Mouse (Mus musculus): ENCODE measurements around the gene Phyhd1. TPM values are rescaled to one million over a fixed set of nuclear protein-coding genes. Genes with fewer than 3 reads are reported as not detected.

Gene Phyhd1
- 1.2 and 2.1 TPM in 2 replicates for total RNA-seq (2017)

DNA sequence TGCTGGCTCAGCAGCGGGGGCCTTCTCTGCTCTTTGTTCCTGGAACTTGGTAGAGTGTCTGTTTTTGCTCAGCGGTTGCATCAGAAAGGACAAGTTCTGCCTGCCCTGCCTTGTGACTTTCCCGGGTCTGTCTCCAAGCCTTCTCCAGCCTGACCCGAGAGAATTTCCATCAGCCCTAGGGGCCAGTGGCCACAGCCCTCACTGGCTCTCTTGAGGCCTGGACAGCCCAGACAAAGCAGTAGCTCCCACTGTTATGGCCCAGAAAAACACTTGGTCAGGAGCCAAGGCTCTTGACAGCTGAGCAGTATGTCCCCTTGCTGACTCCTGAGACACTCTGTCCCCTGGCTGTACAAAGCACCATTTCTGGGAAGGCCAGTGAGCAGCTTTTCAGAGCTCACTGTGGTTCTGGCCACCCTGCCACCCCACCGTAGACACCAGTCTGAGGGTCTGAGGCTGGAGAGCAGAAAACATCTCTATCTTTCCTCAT, at the start of gene Phyhd1:
TSS of gene Phyhd1 (plus strand) at position 437 of the 487 bp plus-strand sequence.
- ATAC-seq (replicated peaks in 1 of 2; ENCODE audit: insufficient read depth in 1 of 2, low FRiP score in 2 of 2, low TSS enrichment in 1 of 2, low read depth in 1 of 2, poor library complexity in 2 of 2, severe bottlenecking in 2 of 2): no peak

DNA sequence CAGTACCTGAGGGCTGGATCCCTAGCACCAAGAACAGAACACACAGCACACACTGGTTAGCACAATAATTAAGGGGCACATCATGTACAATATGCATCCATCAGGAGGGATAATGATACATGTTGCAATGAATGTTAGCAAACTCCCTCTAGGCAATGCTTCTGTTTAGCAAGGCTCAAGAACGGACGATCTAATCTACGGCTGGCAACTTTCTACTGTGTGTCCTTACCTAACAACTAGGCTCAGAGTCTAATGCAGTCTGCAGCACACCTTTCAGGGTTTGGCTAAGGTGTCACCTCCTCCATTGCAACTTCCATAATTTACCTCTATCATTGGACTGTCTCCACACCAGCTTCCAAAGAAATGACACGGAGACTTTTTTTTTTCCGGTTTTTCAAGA, 49.7 kb upstream of the Phyhd1 start:
- no peak for ATAC-seq (replicated peaks in 1 of 2; ENCODE audit: insufficient read depth in 1 of 2, low FRiP score in 2 of 2, low TSS enrichment in 1 of 2, low read depth in 1 of 2, poor library complexity in 2 of 2, severe bottlenecking in 2 of 2)

DNA sequence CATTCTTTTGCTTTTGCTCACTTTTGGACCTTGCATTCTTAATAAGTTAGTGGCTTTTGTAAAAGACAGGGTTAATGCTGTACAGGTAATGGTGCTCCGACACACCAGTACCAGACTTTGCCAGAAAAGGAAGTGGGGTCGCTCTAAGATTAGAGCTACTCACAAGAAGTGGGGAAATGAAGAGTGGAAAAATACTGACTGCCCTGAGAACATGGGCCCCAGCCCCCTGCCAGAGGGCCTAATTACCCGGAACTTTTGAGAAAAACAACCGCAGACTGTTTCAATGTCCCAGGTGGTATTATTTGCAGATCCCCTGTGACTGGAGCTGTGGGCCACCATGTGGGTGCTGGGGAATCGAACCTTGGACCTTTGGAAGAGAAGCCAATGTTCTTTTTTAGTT, 30.4 kb upstream of the Phyhd1 start:
- no peak for ATAC-seq (replicated peaks in 1 of 2; ENCODE audit: insufficient read depth in 1 of 2, low FRiP score in 2 of 2, low TSS enrichment in 1 of 2, low read depth in 1 of 2, poor library complexity in 2 of 2, severe bottlenecking in 2 of 2)

DNA sequence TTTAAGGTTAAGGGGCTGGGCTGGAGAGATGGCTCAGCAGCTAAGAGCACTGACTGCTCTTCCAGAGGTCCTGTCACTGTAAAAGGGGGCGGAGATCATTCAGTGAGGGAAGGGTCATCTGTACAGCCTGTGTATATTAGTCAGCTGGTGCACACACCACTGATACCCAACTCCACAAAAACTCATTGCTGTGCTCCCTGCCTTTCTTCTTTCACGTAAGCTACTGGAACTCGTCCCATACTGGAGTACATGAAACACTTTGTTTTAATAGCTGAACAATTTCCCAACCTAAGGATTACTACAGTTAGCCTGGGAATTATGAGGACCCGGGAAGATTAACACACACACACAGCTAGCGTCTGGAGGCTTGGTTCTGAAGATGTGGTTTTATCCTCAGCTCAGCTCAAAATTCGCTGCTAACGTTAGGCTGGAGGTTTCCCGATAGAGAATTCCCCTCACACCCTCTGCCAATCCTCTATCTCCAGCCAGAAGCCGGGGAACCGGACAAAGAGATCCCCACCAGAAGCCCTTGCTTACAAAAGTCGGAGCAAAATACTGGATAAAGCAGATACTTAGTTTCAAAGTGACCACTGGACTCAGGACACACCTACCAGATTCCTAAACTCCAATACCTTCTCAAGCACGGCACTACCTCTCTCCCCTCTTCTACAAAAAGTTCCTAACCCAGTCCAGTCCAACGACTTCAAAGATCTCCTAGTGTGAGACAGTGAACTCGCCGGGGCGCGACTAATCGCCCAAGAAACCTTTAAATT, 29.4 kb upstream of the Phyhd1 start:
- no peak for ATAC-seq (replicated peaks in 1 of 2; ENCODE audit: insufficient read depth in 1 of 2, low FRiP score in 2 of 2, low TSS enrichment in 1 of 2, low read depth in 1 of 2, poor library complexity in 2 of 2, severe bottlenecking in 2 of 2)

DNA sequence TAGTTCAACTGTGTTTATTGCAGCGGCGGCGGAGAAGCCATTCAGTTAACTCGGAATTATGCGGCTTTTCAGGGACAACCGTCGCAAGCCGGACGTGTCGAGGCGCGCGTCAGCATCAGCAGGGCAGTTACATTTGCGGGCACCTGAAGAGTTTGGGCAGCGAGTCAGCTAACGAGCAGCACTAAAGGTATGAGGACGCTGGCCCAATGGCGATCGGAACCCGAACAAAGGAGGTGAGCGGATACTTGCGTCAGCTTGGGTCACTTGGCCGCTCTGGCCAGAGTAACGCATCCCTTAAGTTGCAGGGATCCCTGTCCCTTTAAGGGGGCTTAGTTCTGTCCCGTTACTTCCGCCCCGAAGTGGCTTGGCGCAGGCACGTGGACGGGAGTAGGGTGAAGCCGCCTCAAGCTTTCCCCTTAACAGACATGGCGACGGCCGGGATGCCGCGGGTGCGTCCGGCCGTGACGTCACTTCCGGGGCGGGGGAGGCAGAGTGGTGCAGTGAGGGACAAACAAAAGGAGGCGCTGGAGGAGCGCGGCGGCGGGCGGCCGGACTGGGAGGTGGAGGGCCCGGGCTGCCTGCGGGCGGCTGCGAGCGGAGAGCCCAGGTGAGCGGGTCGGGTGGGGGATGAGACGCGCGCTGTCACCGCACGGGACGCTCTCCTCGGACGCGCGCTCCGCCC, 28.7 kb upstream of the Phyhd1 start, which contains the start of gene Lrrc8a:
TSS of gene Lrrc8a (plus strand) at position 517 of the 682 bp plus-strand sequence.
- ATAC-seq (replicated peaks in 1 of 2; ENCODE audit: insufficient read depth in 1 of 2, low FRiP score in 2 of 2, low TSS enrichment in 1 of 2, low read depth in 1 of 2, poor library complexity in 2 of 2, severe bottlenecking in 2 of 2): peak; percentile 83 to 90

DNA sequence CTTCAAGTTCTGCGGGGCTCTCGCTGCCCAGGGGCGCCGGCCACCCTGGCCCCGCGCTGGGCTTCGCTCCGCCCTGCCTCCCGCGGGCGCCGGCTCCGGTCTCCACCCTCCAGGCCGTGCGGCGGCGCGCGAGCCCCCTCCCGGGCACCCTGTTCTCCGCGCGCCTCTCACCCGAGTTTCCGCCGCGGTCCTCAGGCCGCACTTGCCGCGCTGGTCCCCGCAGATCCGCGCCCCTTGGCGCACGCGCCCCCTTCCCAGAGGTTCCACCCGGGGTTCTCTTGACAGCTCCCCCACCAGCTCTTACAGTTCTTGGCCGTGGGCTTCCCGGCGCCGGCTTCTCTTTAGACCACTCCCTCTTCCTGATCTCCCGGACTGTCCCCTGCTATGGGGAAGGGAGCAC, 28.1 kb upstream of the Phyhd1 start:
- 0 out of 4 replicates have a peak, but pooled peaks of 1 of the 2 experiments have one; percentile 6 for ATAC-seq (replicated peaks in 1 of 2; ENCODE audit: insufficient read depth in 1 of 2, low FRiP score in 2 of 2, low TSS enrichment in 1 of 2, low read depth in 1 of 2, poor library complexity in 2 of 2, severe bottlenecking in 2 of 2)

DNA sequence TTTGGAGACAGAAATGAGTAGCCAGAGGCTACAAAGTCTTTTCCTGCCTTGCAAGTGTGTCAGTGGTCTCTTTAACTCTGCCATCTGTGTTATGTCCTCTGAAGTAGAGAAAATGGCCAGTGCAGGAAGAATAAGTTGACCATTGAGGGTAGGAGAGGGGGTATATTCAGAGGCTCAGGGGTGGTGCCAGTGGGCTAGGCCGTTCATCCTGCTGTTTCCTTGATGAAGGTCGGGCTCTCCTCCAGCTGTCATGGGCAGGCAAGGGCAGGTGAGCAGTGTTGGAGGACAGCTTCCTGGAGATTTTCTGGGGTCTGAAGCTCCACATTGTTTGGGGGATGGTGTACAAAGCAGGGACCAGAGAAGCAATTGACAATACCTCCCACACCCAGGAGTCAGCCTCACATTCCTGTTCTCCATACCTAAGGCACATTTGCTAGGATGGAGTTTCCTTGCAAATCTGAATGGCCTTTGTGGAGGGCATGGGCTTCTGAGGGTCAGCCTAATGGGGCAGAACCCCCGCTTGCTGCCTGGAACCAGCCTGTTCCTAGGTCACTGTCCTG, 27.0 kb upstream of the Phyhd1 start:
- ATAC-seq (replicated peaks in 1 of 2; ENCODE audit: insufficient read depth in 1 of 2, low FRiP score in 2 of 2, low TSS enrichment in 1 of 2, low read depth in 1 of 2, poor library complexity in 2 of 2, severe bottlenecking in 2 of 2): no peak

DNA sequence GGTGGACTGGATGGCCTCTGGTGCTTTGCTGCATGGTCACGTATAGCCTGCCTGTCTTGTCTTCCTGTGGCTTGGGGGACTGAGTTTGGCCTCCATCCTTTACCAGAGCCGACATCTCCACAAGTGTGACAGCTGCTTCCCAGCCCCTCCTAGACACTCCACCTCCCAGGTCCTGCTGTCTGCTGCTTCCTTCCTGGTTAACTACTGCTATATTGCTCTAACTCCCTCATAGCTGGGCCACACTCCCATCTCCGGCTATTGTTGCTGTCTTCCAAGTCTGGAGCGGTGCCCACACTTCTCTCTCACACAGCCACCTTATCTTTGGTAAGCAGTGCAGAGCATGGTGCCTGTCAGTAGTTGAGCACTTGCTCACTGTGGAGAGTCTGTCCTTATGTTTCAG, 26.2 kb upstream of the Phyhd1 start:
- no peak for ATAC-seq (replicated peaks in 1 of 2; ENCODE audit: insufficient read depth in 1 of 2, low FRiP score in 2 of 2, low TSS enrichment in 1 of 2, low read depth in 1 of 2, poor library complexity in 2 of 2, severe bottlenecking in 2 of 2)

DNA sequence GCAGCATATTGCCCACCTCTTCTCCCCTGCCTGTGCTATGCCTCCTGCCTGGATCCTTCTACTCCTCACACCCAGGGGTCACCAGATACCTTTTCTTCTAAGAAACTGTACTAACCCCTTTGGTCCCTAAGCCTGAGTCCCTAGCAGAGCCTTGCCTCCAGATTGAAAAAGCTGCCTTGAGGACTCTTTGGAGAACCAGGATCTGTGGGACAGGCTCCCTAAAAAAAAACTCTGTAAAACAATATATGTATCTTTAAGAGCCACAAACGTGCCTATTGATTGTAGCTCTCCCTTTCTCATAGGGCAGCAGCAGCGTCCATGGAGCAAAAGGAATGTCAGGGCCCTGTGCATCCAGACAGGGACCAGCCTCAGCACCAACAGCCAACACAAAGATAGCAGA, 25.7 kb upstream of the Phyhd1 start, which contains the start of gene Gm28035:
TSS of gene Gm28035 (plus strand) at position 301 of the 400 bp plus-strand sequence.
- no peak for ATAC-seq (replicated peaks in 1 of 2; ENCODE audit: insufficient read depth in 1 of 2, low FRiP score in 2 of 2, low TSS enrichment in 1 of 2, low read depth in 1 of 2, poor library complexity in 2 of 2, severe bottlenecking in 2 of 2)

DNA sequence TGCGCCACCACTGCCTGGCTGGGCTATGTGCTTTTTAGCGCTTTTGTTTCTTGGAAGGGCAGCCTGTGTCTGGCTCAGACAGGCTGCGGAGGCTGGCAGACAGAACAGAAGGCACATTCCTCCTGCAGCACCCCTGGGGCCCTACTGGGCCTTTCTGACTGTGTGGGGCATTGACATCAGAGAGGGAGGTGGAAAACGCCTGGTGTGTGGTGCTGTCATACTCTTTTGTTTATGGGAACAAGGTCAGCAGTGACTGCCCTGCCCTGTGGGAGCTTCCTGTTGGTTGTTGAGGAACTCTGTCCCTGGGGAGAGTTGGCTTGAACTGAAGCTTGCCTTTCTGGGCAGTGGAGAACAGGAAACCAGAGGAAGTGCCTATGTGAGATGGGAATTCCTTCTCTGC, 23.5 kb upstream of the Phyhd1 start:
- ATAC-seq (replicated peaks in 1 of 2; ENCODE audit: insufficient read depth in 1 of 2, low FRiP score in 2 of 2, low TSS enrichment in 1 of 2, low read depth in 1 of 2, poor library complexity in 2 of 2, severe bottlenecking in 2 of 2): no peak

DNA sequence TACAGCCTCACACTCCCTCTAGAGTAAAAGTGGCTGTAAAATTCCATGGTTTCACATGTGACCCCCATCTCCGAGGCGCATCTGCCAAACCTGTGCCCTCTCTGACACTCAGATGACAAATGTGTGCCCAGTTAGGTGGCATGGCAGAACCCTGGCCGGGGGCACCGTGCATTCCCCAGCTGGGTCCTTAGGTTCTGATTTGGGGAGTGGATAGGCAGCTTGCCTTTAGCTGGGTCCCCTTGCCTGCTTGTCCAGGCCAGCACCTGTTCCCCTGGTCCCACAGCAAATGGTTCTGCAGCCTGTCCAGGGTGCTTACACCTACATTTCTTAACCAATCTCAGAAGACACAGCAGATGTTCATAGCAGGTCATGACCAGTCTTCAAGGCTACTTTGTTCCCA, 22.6 kb upstream of the Phyhd1 start:
- no peak for ATAC-seq (replicated peaks in 1 of 2; ENCODE audit: insufficient read depth in 1 of 2, low FRiP score in 2 of 2, low TSS enrichment in 1 of 2, low read depth in 1 of 2, poor library complexity in 2 of 2, severe bottlenecking in 2 of 2)

DNA sequence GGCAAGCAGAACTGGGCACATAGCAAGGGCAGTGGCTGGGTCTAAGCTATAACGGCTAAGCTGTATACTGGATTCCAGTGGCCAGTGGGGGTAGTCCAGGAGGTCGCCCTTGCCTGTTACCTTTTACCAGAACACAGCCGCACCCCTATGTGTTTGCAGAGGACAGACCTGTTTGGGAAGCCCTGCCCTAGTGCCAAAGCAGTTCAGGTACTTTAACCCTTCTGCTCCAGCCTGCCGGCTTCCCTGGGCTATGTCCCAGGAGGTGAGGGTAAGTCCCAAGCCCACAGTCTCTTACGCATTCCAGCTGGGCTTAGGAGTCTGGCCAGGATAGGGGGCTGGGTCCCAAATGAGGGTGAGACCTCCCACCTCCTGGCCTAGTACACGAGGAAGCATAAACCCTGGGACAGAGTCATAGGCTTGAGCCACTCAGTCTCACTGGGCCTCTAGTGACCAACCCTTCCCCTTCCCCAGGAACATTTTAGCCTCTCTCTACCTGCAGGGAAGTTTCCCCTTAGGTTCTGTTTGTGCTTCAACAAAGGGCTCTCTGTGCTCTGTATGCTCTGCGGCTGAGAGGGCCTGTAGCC, 21.3 kb upstream of the Phyhd1 start:
- 0 out of 4 replicates have a peak, but pooled peaks of 1 of the 2 experiments have one; percentile 17 for ATAC-seq (replicated peaks in 1 of 2; ENCODE audit: insufficient read depth in 1 of 2, low FRiP score in 2 of 2, low TSS enrichment in 1 of 2, low read depth in 1 of 2, poor library complexity in 2 of 2, severe bottlenecking in 2 of 2)

DNA sequence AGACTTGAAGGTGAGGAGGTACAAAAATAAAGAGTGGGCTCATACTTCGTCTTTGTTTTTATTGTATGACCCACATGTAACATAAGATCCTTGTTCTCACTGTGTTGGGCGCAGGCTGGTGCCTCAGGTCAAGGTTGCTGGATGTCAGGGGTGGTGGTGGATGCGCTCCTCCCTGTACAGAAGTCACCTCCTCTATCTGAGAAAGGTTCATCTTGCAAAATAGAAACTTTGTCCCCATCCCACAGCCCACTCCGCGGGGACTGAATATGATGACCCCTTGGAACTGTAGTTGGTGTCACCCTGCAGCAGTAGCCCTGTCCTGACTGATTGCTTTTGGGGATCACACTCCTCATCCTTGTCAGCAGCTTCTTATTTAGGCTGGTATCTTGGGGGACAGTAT, 19.0 kb upstream of the Phyhd1 start:
- ATAC-seq (replicated peaks in 1 of 2; ENCODE audit: insufficient read depth in 1 of 2, low FRiP score in 2 of 2, low TSS enrichment in 1 of 2, low read depth in 1 of 2, poor library complexity in 2 of 2, severe bottlenecking in 2 of 2): no peak

DNA sequence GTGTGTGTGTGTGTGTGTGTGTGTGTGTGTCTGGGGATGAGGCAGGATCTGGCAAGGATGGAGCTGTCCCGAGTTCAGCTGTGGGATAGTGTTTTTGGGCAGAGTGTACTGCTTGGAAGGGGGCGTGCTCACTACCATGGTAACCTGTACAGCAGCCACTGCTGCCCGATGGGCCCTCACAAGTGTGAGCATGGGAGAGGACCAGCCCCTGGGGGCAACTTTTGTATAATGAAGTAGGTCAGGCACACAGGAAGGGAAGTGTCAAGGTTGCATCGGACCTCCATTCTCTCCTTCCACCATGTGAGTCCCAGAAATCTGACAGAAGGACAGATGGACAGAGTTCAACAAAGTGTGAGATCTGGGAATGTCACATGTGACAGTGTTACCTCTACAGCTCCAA, 18.3 kb upstream of the Phyhd1 start:
- no peak for ATAC-seq (replicated peaks in 1 of 2; ENCODE audit: insufficient read depth in 1 of 2, low FRiP score in 2 of 2, low TSS enrichment in 1 of 2, low read depth in 1 of 2, poor library complexity in 2 of 2, severe bottlenecking in 2 of 2)

DNA sequence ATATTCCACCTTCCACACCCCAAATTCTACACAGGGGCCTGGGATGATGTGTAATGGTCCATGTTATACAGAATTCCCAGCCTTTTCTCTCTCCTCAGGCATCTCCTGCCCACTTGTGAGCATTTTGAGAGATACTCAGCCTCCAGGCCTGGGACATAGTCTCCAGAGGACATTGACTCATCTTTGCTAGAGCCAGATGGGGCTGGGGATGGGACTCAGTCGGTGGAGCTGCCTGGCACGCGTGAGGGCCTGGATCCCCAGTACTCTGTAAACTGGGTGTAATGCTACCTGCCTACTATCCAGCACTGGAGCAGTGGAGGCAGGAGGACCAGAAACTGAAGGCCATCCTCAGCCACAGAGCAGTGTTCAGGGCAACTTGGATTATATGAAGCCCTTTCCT, 16.8 kb upstream of the Phyhd1 start:
- no peak for ATAC-seq (replicated peaks in 1 of 2; ENCODE audit: insufficient read depth in 1 of 2, low FRiP score in 2 of 2, low TSS enrichment in 1 of 2, low read depth in 1 of 2, poor library complexity in 2 of 2, severe bottlenecking in 2 of 2)

DNA sequence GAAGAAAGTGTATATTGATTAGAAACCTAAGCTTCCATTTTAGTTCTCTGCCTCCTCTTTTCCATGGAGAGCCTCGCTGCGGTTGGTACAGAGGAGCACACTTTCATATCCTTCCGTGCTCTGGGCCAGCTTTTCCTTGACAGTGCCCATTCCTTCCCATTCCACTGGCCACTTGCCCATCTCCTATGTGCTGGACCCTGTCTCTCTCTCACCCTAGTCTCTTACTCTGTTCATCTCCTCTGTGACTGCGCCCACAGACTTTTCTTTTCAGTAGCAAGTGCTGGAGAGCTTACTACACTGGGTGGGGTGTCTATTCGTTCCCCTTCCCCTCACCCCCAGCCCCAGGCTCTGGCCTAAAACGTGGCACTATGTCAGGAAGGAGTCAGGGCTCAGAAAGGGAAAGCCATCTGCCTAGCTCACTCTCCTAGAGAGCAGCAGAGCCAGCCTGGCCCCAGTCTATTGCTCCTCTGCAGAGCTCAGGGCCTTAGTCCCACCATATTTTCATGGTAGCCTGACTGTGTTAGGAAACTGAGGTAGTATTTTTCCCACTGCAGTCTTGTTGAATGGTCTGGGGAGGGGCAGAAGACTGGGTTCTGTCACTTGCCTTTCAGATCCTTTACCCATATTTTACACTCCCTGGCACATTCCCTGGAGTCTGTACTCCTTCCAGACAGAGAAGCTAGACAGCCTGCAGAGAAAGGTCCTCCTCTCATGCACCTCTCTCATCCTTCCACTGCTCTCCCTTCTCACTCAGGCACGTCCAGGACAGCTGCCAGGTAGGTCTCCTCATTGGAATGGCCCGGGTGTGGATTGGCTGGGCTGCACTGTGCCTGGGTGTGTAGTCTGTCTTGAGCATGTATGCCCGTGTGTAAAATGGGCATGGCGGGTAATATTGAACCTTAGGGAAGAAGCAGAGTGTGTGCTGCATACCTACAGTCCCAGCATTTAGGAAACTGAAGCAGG, 15.6 kb upstream of the Phyhd1 start:
- no peak for ATAC-seq (replicated peaks in 1 of 2; ENCODE audit: insufficient read depth in 1 of 2, low FRiP score in 2 of 2, low TSS enrichment in 1 of 2, low read depth in 1 of 2, poor library complexity in 2 of 2, severe bottlenecking in 2 of 2)
